Mouse (Mus musculus): ENCODE data around the gene Cbx7. TPM values are rescaled to one million over a fixed set of nuclear protein-coding genes. Genes with fewer than 3 reads are reported as not detected.

The Cbx7 gene
- polyA plus RNA-seq, 1 experiment from 2014 or later = 1.8 TPM

DNA sequence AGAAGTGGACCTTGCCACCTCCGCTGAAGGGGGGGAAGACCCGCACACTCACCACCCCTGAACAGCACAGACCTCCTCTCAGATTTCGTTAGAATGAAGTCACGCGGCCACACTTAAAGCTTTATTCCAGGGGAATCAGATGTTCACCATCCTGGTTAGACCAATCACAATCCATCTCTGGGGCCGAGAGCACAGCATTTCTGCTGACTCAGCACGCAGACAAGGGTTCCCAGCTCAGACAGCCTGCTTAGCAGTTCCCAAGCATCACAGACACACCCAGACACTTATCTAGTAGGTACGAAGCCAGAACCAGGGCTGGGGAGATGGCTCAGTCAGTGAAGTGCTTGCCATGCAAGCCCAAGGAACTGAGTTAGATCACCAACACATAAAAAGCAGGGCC, 15.3 kb upstream of the Cbx7 start:
- H3K9me3 ChIP-seq (ENCODE audit: control insufficient read depth, low read length) = no peaks in the 10 kb centered on the region
- DNase-seq (ENCODE audit: low spot score) (no peak), ATAC-seq (ENCODE audit: insufficient read depth, low FRiP score, low TSS enrichment) (no peak)
- H3K4me2 ChIP-seq (ENCODE audit: low read depth) = no peak overlapping the region
- WGBS = 80% methylated on average over 8 of the region's 8 CpGs
- no peak overlapping the region for H3K27ac ChIP-seq (ENCODE audit: low read depth, low read length)
- no peaks in the 10 kb centered on the region for H3K36me3 ChIP-seq (ENCODE audit: control insufficient read depth, insufficient read depth, low read length)
- H3K27me3 ChIP-seq (ENCODE audit: control insufficient read depth, insufficient read depth, low read length) = no peaks in the 10 kb centered on the region
- H3K4me1 ChIP-seq (ENCODE audit: control insufficient read depth, insufficient read depth, low read length) = no peaks in the 10 kb centered on the region
- no peak overlapping the region for H3K4me3 ChIP-seq (ENCODE audit: low read depth, low read length)
- H3K9ac ChIP-seq (ENCODE audit: low read length) = no peak overlapping the region

DNA sequence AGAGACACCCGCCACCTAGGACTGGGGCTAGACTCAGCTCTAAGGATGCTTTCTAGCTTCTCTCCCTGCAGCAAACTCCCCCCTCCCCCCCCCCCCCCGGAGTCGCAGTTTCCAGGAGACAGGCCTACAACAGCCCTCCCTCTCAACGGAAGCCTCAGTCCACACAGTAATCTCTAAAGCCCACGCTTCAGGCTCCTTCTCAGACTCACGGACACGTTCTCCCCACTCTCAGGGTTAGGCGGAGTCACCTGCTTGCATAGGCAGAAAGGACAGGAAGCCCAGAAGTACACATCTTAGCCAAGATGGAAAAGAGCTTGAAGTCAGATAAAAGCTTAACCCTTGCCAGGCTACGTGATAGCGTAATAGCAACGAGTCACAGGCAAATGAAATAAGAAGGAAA, 14.6 kb upstream of the Cbx7 start:
- Histone ChIP-seq H3K4me3 (ENCODE audit: low read depth, low read length) (no peak overlapping the region), H3K4me1 (ENCODE audit: control insufficient read depth, insufficient read depth, low read length) (no peaks in the 10 kb centered on the region), H3K27ac (ENCODE audit: low read depth, low read length) (no peak overlapping the region), H3K4me2 (ENCODE audit: low read depth) (no peak overlapping the region), H3K27me3 (ENCODE audit: control insufficient read depth, insufficient read depth, low read length) (no peaks in the 10 kb centered on the region), H3K36me3 (ENCODE audit: control insufficient read depth, insufficient read depth, low read length) (no peaks in the 10 kb centered on the region), H3K9me3 (ENCODE audit: control insufficient read depth, low read length) (no peaks in the 10 kb centered on the region), H3K9ac (ENCODE audit: low read length) (no peak overlapping the region)
- WGBS = 83% methylated on average over 9 of the region's 11 CpGs
- no peak for DNase-seq (ENCODE audit: low spot score)
- no peak for ATAC-seq (ENCODE audit: insufficient read depth, low FRiP score, low TSS enrichment)

DNA sequence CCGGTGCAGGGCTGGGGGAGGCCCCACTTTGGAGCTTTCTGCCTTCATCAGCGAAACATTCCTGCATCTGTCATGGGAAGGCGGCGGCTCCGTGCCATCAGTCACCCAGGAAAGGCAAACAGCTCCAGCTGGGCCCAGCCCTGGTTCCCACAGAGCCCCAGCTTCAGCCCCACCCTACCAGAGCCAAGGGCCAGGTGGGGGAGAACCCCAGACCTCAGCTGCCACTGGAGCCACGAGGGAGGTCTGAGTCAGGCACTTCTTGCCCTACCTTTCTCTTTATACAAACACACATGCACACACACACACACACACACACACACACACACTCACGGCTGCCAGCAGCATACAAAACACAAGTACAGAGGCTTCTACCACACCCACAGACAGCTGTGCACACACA, 13.2 kb upstream of the Cbx7 start:
- Histone ChIP-seq H3K4me1 (ENCODE audit: control insufficient read depth, insufficient read depth, low read length) (no peaks in the 10 kb centered on the region), H3K4me3 (ENCODE audit: low read depth, low read length) (no peak overlapping the region), H3K4me2 (ENCODE audit: low read depth) (no peak overlapping the region), H3K27ac (ENCODE audit: low read depth, low read length) (no peak overlapping the region), H3K9ac (ENCODE audit: low read length) (no peak overlapping the region), H3K36me3 (ENCODE audit: control insufficient read depth, insufficient read depth, low read length) (no peaks in the 10 kb centered on the region), H3K27me3 (ENCODE audit: control insufficient read depth, insufficient read depth, low read length) (no peaks in the 10 kb centered on the region), H3K9me3 (ENCODE audit: control insufficient read depth, low read length) (no peaks in the 10 kb centered on the region)
- 42% methylated on average over 7 of the region's 7 CpGs for WGBS
- no peak for ATAC-seq (ENCODE audit: insufficient read depth, low FRiP score, low TSS enrichment)
- no peak for DNase-seq (ENCODE audit: low spot score)

DNA sequence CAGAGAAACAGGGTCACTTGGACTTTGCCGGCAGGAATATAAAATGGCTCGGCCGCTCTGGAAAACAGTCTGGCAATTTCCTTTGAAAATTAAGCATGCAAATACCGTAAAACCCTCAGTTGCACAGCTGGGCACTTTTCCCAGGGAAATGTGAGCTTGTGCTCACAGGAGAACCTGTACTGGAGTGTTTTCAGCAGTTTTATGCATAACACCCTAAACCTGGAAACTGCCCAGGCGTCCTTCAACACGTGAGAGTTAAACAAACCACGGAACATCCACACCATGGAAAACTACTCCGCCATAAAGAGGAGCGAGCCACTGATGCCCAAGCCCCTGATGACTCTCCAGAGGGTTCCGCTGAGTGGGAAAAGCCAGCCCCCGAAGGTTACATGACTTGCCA, 9.8 kb upstream of the Cbx7 start:
- no peak overlapping the region for H3K27ac ChIP-seq (ENCODE audit: low read depth, low read length)
- WGBS = 82% methylated on average over 11 of the region's 11 CpGs
- no peak overlapping the region for H3K4me3 ChIP-seq (ENCODE audit: low read depth, low read length)
- DNase-seq (ENCODE audit: low spot score) (no peak), ATAC-seq (ENCODE audit: insufficient read depth, low FRiP score, low TSS enrichment) (no peak)
- H3K9me3 ChIP-seq (ENCODE audit: control insufficient read depth, low read length) = no peaks in the 10 kb centered on the region
- no peak overlapping the region for H3K9ac ChIP-seq (ENCODE audit: low read length)
- no peaks in the 10 kb centered on the region for H3K4me1 ChIP-seq (ENCODE audit: control insufficient read depth, insufficient read depth, low read length)
- no peaks in the 10 kb centered on the region for H3K27me3 ChIP-seq (ENCODE audit: control insufficient read depth, insufficient read depth, low read length)
- no peaks in the 10 kb centered on the region for H3K36me3 ChIP-seq (ENCODE audit: control insufficient read depth, insufficient read depth, low read length)
- no peak overlapping the region for H3K4me2 ChIP-seq (ENCODE audit: low read depth)

DNA sequence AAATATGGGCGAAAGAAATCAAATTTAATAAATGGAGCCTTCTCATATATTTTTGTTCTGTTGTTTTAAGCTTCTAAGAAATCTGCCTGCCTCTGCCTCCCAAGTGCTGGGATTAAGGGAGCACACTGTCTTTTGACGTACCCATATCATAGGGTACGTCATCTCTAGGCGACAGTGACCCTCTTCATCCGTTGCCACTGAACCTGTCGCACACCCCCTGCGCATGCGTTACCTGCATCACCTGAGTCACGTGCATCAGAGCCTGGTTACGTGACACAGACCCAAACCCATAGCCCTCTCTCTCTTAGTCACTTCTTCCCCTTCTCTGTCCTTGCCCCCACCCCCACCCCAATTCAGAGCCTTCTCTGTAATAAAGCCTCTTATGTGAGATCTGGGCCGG, 1.3 kb upstream of the Cbx7 start:
- WGBS = 93% methylated on average over 11 of the region's 11 CpGs
- no peak overlapping the region for H3K27ac ChIP-seq (ENCODE audit: low read depth, low read length)
- H3K9me3 ChIP-seq (ENCODE audit: control insufficient read depth, low read length) = no peaks in the 10 kb centered on the region
- no peak overlapping the region for H3K9ac ChIP-seq (ENCODE audit: low read length)
- no peaks in the 10 kb centered on the region for H3K36me3 ChIP-seq (ENCODE audit: control insufficient read depth, insufficient read depth, low read length)
- H3K4me2 ChIP-seq (ENCODE audit: low read depth) = no peak overlapping the region
- H3K4me3 ChIP-seq (ENCODE audit: low read depth, low read length) = no peak overlapping the region
- no peaks in the 10 kb centered on the region for H3K4me1 ChIP-seq (ENCODE audit: control insufficient read depth, insufficient read depth, low read length)
- no peaks in the 10 kb centered on the region for H3K27me3 ChIP-seq (ENCODE audit: control insufficient read depth, insufficient read depth, low read length)
- ATAC-seq (ENCODE audit: insufficient read depth, low FRiP score, low TSS enrichment) = no peak
- DNase-seq (ENCODE audit: low spot score) = no peak

DNA sequence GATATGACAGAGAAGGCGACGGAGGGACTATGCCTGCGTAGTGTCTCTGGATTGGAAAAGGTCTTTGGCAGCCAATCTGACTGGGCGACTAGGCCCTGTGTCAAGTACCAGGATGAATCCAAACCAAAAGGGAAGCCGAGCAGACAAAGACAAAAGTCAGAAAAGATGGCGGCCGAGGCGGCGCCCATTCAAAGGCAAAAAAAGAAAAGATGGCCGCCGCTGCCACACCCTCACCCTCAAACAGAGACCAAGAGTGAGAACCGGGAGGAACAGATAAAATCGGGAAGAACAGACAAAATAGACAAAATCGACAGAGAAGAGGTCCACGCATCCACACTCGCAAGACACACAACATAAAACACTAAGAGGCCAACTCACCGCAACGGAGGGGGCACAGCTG, 428 bp downstream of the Cbx7 start:
- WGBS = 96% methylated on average over 18 of the region's 18 CpGs
- Histone ChIP-seq H3K4me2 (ENCODE audit: low read depth) (no peak overlapping the region), H3K4me3 (ENCODE audit: low read depth, low read length) (no peak overlapping the region), H3K9me3 (ENCODE audit: control insufficient read depth, low read length) (no peaks in the 10 kb centered on the region), H3K9ac (ENCODE audit: low read length) (no peak overlapping the region), H3K36me3 (ENCODE audit: control insufficient read depth, insufficient read depth, low read length) (no peaks in the 10 kb centered on the region), H3K27me3 (ENCODE audit: control insufficient read depth, insufficient read depth, low read length) (no peaks in the 10 kb centered on the region), H3K27ac (ENCODE audit: low read depth, low read length) (no peak overlapping the region), H3K4me1 (ENCODE audit: control insufficient read depth, insufficient read depth, low read length) (no peaks in the 10 kb centered on the region)
- no peak for DNase-seq (ENCODE audit: low spot score)
- no peak for ATAC-seq (ENCODE audit: insufficient read depth, low FRiP score, low TSS enrichment)

DNA sequence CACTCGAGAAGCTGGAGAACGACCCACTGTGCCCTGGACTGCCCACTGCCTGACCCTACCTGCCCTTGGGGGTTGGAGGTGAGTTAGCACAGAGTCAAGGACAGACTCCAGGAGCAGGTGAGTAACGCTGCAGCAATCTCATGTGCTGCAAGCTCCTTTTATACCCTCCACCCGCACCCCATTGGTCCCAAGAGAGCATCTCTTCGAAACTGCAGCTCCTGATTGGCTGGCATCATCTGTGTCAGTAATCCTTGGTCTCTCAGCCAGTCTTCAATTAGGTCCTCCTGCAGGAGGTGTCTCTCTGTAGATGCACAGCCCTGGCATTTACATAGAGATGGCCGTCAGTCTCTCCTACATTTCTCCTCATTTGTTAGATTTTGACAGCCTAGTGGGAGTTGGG, 3.6 kb downstream of the Cbx7 start:
- Histone ChIP-seq H3K4me3 (ENCODE audit: low read depth, low read length) (no peak overlapping the region), H3K9ac (ENCODE audit: low read length) (no peak overlapping the region), H3K4me2 (ENCODE audit: low read depth) (no peak overlapping the region), H3K27ac (ENCODE audit: low read depth, low read length) (no peak overlapping the region), H3K9me3 (ENCODE audit: control insufficient read depth, low read length) (no peaks in the 10 kb centered on the region), H3K4me1 (ENCODE audit: control insufficient read depth, insufficient read depth, low read length) (no peaks in the 10 kb centered on the region), H3K36me3 (ENCODE audit: control insufficient read depth, insufficient read depth, low read length) (no peaks in the 10 kb centered on the region), H3K27me3 (ENCODE audit: control insufficient read depth, insufficient read depth, low read length) (no peaks in the 10 kb centered on the region)
- DNase-seq (ENCODE audit: low spot score) (no peak), ATAC-seq (ENCODE audit: insufficient read depth, low FRiP score, low TSS enrichment) (no peak)
- 72% methylated on average over 6 of the region's 6 CpGs for WGBS

DNA sequence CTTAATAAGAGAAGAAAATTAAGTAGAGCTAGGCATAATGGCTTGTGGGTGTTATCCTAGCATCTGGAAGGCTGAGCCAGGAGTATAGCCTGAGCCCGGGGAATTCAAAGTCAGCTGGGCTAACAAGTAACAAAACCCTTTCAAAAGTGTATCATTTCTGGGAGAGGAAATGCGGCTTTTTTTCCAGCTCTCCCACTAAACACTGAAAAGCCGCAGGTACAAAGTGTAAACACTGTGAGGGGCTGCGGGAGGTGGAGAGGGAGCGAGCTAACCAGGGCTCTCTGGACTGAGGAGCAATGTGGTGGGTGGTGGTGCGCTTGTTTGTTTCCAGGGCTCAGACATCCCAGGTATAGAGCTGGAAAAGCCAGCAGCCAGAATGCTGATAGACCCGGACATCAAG, 6.5 kb downstream of the Cbx7 start:
- Histone ChIP-seq H3K9me3 (ENCODE audit: control insufficient read depth, low read length) (no peaks in the 10 kb centered on the region), H3K36me3 (ENCODE audit: control insufficient read depth, insufficient read depth, low read length) (no peaks in the 10 kb centered on the region), H3K9ac (ENCODE audit: low read length) (no peak overlapping the region), H3K4me3 (ENCODE audit: low read depth, low read length) (no peak overlapping the region), H3K4me2 (ENCODE audit: low read depth) (no peak overlapping the region), H3K4me1 (ENCODE audit: control insufficient read depth, insufficient read depth, low read length) (0 out of 2 replicates have a peak, but pooled peaks cover 5% of the 10 kb centered on the region), H3K27me3 (ENCODE audit: control insufficient read depth, insufficient read depth, low read length) (no peaks in the 10 kb centered on the region), H3K27ac (ENCODE audit: low read depth, low read length) (no peak overlapping the region)
- ATAC-seq (ENCODE audit: insufficient read depth, low FRiP score, low TSS enrichment) (no peak), DNase-seq (ENCODE audit: low spot score) (no peak)
- WGBS = 81% methylated on average over 7 of the region's 7 CpGs

DNA sequence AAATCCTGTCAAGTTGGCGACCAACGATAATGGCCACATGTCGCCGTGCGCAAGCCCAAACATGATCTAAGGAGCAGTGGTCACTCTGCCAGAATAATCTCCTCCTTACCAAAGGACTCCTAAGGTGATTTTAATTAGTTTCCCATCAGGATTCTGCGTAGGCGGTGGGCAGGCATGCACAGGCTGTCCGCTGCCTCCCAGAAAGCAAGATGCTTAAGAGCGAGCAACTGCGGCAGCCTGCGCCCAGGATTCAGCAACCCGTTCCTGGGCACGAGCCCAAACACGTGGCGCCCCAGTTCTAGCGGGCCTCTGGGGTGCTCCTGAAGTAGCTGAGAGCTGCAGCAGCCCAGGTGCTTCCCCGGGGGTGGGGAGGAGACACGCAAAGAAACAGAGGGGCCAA, 8.3 kb downstream of the Cbx7 start:
- Histone ChIP-seq H3K4me1 (ENCODE audit: control insufficient read depth, insufficient read depth, low read length) (0 out of 2 replicates have a peak, but pooled peaks cover 5% of the 10 kb centered on the region), H3K36me3 (ENCODE audit: control insufficient read depth, insufficient read depth, low read length) (no peaks in the 10 kb centered on the region), H3K4me3 (ENCODE audit: low read depth, low read length) (no peak overlapping the region), H3K27me3 (ENCODE audit: control insufficient read depth, insufficient read depth, low read length) (no peaks in the 10 kb centered on the region), H3K27ac (ENCODE audit: low read depth, low read length) (no peak overlapping the region), H3K9me3 (ENCODE audit: control insufficient read depth, low read length) (no peaks in the 10 kb centered on the region), H3K9ac (ENCODE audit: low read length) (no peak overlapping the region), H3K4me2 (ENCODE audit: low read depth) (no peak overlapping the region)
- DNase-seq (ENCODE audit: low spot score) (no peak), ATAC-seq (ENCODE audit: insufficient read depth, low FRiP score, low TSS enrichment) (no peak)
- WGBS = 91% methylated on average over 18 of the region's 18 CpGs

All from neural tube, embryonic 11.5 days (tissue).